Comparison of ENCODE assay signal across 9 mouse cellular contexts in genomic region chr11:116025056-116025845, GRCm38 (mm10). TPM values are rescaled to one million over a fixed set of nuclear protein-coding genes. Genes with fewer than 3 reads are reported as not detected.
DNase-seq lines count a peak whose midpoint lies in the region; ATAC-seq lines count a peak whose summit lies in the region.
"Had no signal": no experiment of that assay in that cellular context is flagged by ENCODE, and none has a peak within 500 bp of the region (broad histone marks: within the 10 kb centered on the region; RNA-seq: fewer than 3 reads in every experiment).

No protein-coding gene starts in this region.

- H3K4me3 ChIP-seq in heart, embryonic 16.5 days (ENCODE audit: low read length) = no peak overlapping the region
- H3K4me3 ChIP-seq in embryonic facial prominence, embryonic 15.5 days (replicated peaks) = no peak overlapping the region
- peak overlapping the region; percentile 0; the same call in 1 of the 2 replicates for H3K4me3 ChIP-seq in macrophage (ENCODE audit: inconsistent target)

- peaks cover 9% of the 10 kb centered on the region for H3K36me3 ChIP-seq in heart, embryonic 16.5 days (ENCODE audit: control insufficient read depth, insufficient read depth)
- peaks cover 14% of the 10 kb centered on the region for H3K36me3 ChIP-seq in embryonic facial prominence, embryonic 15.5 days
- H3K36me3 ChIP-seq in macrophage (ENCODE audit: inconsistent target) = no peaks in the 10 kb centered on the region

- H3K9ac ChIP-seq in heart, embryonic 16.5 days (ENCODE audit: low read length) = no peak overlapping the region
- no peak overlapping the region for H3K9ac ChIP-seq in embryonic facial prominence, embryonic 15.5 days
- H3K9ac ChIP-seq: neural tube, embryonic 12.5 days had no signal

- peaks cover 55% of the 10 kb centered on the region for H3K79me2 ChIP-seq in macrophage (ENCODE audit: inconsistent target)

- peak overlapping the region; percentile 5; the same call in 1 of the 2 replicates for H3K27ac ChIP-seq in heart, embryonic 16.5 days (ENCODE audit: low read length)
- H3K27ac ChIP-seq in embryonic facial prominence, embryonic 15.5 days (replicated peaks) = peak overlapping the region; percentile 72
- peak overlapping the region; percentile 51 for H3K27ac ChIP-seq in macrophage
- H3K27ac ChIP-seq: kidney, postnatal 0 days had no signal

- DNase-seq in heart, postnatal 14 days = no peak
- DNase-seq in cerebellum, postnatal 14 days = peak; percentile 55 to 77
- no peak for DNase-seq in frontal cortex, adult 2 months (ENCODE audit: extremely low spot score in 1 of 2, low spot score in 1 of 2)
- no peak for DNase-seq in urinary bladder, adult 2 months (ENCODE audit: low spot score)

- H3K4me2 ChIP-seq in heart, embryonic 16.5 days (ENCODE audit: low read depth, low read length) = no peak overlapping the region
- H3K4me2 ChIP-seq in embryonic facial prominence, embryonic 15.5 days (replicated peaks) = no peak overlapping the region
- H3K4me2 ChIP-seq: neural tube, embryonic 12.5 days had no signal

- no peaks in the 10 kb centered on the region for H3K9me3 ChIP-seq in heart, embryonic 16.5 days (replicated peaks; ENCODE audit: control insufficient read depth, low read length)
- no peaks in the 10 kb centered on the region for H3K9me3 ChIP-seq in embryonic facial prominence, embryonic 15.5 days (replicated peaks)
- H3K9me3 ChIP-seq: neural tube, embryonic 12.5 days had no signal

- no peak for ATAC-seq in heart, embryonic 16.5 days (replicated peaks; ENCODE audit: extremely low read depth, insufficient read depth, low FRiP score)
- no peak for ATAC-seq in embryonic facial prominence, embryonic 15.5 days (ENCODE audit: insufficient number of reproducible peaks, low FRiP score, low TSS enrichment, low read depth)

- intact Hi-C loops in heart, postnatal 14 days (cut with DNase I) = no loop called here

- peaks cover 11% of the 10 kb centered on the region for H3K4me1 ChIP-seq in heart, embryonic 16.5 days (ENCODE audit: control insufficient read depth, insufficient read depth, low read length)
- H3K4me1 ChIP-seq in embryonic facial prominence, embryonic 15.5 days = peaks cover 2% of the 10 kb centered on the region; the same call in 1 of the 2 replicates

- 88% methylated on average over 3 of the region's 3 CpGs for WGBS in heart, embryonic 16.5 days
- 88% methylated on average over 3 of the region's 3 CpGs for WGBS in embryonic facial prominence, embryonic 15.5 days
- WGBS in macrophage (ENCODE audit: missing documents) = 96% methylated on average over 3 of the region's 3 CpGs

- no peaks in the 10 kb centered on the region for H3K27me3 ChIP-seq in heart, embryonic 16.5 days (ENCODE audit: control insufficient read depth, insufficient read depth, low read length)
- H3K27me3 ChIP-seq in embryonic facial prominence, embryonic 15.5 days = no peaks in the 10 kb centered on the region
- H3K27me3 ChIP-seq: neural tube, embryonic 12.5 days had no signal

RNA-seq across cellular contexts. Expression of gene H3f3b, which starts 2.5 kb away (rescaled TPM):
- polyA plus RNA-seq in heart, embryonic 16.5 days (2015; fragmentation: Nextera tagmentation; extraction: Ambion mirVana) = 661 and 709 TPM in 2 replicates
- total RNA-seq in heart, postnatal 14 days (2021) = 100 to 1,000 TPM; 184 to 193 TPM
- 1,738 and 1,786 TPM in 2 replicates for polyA plus RNA-seq in embryonic facial prominence, embryonic 15.5 days (2015; fragmentation: Nextera tagmentation; extraction: Ambion mirVana)
- total RNA-seq in macrophage (2018; cell fraction: chromatin; rRNA removed) = 1,000 to 10,000 TPM in 6 of 26 experiments, 100 to 1,000 TPM in 20; 278 to 1,753 (median 620) TPM
- total RNA-seq in macrophage (2018; cell fraction: cytosol; rRNA removed) = 1,000 to 10,000 TPM in 10 of 26 experiments, 100 to 1,000 TPM in 16; 554 to 1,427 (median 908) TPM
- total RNA-seq in macrophage (2018; cell fraction: nucleus; rRNA removed) = 1,000 to 10,000 TPM in 14 of 26 experiments, 100 to 1,000 TPM in 12; 418 to 2,195 (median 1,050) TPM
- polyA plus RNA-seq in macrophage (2018) = 470 to 740 TPM (median 693 TPM) in 3 replicates
- polyA plus RNA-seq in frontal cortex, adult 2 months (2012; rRNA removed) = 347 and 369 TPM in 2 replicates
- polyA plus RNA-seq in urinary bladder, adult 2 months (2012; rRNA removed) = 374 and 394 TPM in 2 replicates

RNA-seq across cellular contexts. Expression of gene Unk, which starts 4.9 kb away (rescaled TPM):
- 22.7 and 23.2 TPM in 2 replicates for polyA plus RNA-seq in heart, embryonic 16.5 days (2015; fragmentation: Nextera tagmentation; extraction: Ambion mirVana)
- 10 to 100 TPM; 12.2 to 12.9 TPM for total RNA-seq in heart, postnatal 14 days (2021)
- 36.8 and 42.2 TPM in 2 replicates for polyA plus RNA-seq in embryonic facial prominence, embryonic 15.5 days (2015; fragmentation: Nextera tagmentation; extraction: Ambion mirVana)
- total RNA-seq in macrophage (2018; cell fraction: chromatin; rRNA removed) = 100 to 1,000 TPM in 17 of 26 experiments, 10 to 100 TPM in 9; 40.7 to 159 (median 109) TPM
- 10 to 100 TPM in 23 of 26 experiments, 1 to 10 TPM in 3; 6.1 to 21.7 (median 15.6) TPM for total RNA-seq in macrophage (2018; cell fraction: cytosol; rRNA removed)
- total RNA-seq in macrophage (2018; cell fraction: nucleus; rRNA removed) = 100 to 1,000 TPM in 1 of 26 experiments, 10 to 100 TPM in 25; 31.9 to 100 (median 64.9) TPM
- polyA plus RNA-seq in macrophage (2018) = 12.2 to 20.0 TPM (median 19.4 TPM) in 3 replicates
- 35.4 and 38.1 TPM in 2 replicates for polyA plus RNA-seq in frontal cortex, adult 2 months (2012; rRNA removed)
- polyA plus RNA-seq in urinary bladder, adult 2 months (2012; rRNA removed) = 23.3 and 23.7 TPM in 2 replicates

RNA-seq across cellular contexts. Expression of gene Galk1, which starts 12.7 kb away (rescaled TPM):
- 142 and 153 TPM in 2 replicates for polyA plus RNA-seq in heart, embryonic 16.5 days (2015; fragmentation: Nextera tagmentation; extraction: Ambion mirVana)
- total RNA-seq in heart, postnatal 14 days (2021) = 10 to 100 TPM; 18.6 to 19.3 TPM
- polyA plus RNA-seq in embryonic facial prominence, embryonic 15.5 days (2015; fragmentation: Nextera tagmentation; extraction: Ambion mirVana) = 173 and 176 TPM in 2 replicates
- 1 to 10 TPM in 22 of 26 experiments, under 1 TPM in 3, not detected in 1; 0.65 to 9.0 (median 2.3) TPM for total RNA-seq in macrophage (2018; cell fraction: chromatin; rRNA removed)
- total RNA-seq in macrophage (2018; cell fraction: cytosol; rRNA removed) = 10 to 100 TPM in 13 of 26 experiments, 1 to 10 TPM in 13; 5.4 to 20.0 (median 10.4) TPM
- 10 to 100 TPM in 1 of 26 experiments, 1 to 10 TPM in 25; 1.3 to 14.1 (median 3.7) TPM for total RNA-seq in macrophage (2018; cell fraction: nucleus; rRNA removed)
- 7.6 to 30.8 TPM (median 14.0 TPM) in 3 replicates for polyA plus RNA-seq in macrophage (2018)
- 17.6 and 19.3 TPM in 2 replicates for polyA plus RNA-seq in frontal cortex, adult 2 months (2012; rRNA removed)
- 45.4 and 51.7 TPM in 2 replicates for polyA plus RNA-seq in urinary bladder, adult 2 months (2012; rRNA removed)

RNA-seq across cellular contexts. Expression of gene Itgb4, which starts 50.7 kb away (rescaled TPM):
- polyA plus RNA-seq in heart, embryonic 16.5 days (2015; fragmentation: Nextera tagmentation; extraction: Ambion mirVana) = 2.7 and 4.4 TPM in 2 replicates
- total RNA-seq in heart, postnatal 14 days (2021) = 1 to 10 TPM; 4.3 to 4.5 TPM
- polyA plus RNA-seq in embryonic facial prominence, embryonic 15.5 days (2015; fragmentation: Nextera tagmentation; extraction: Ambion mirVana) = 21.1 and 21.5 TPM in 2 replicates
- total RNA-seq in macrophage (2018; cell fraction: chromatin; rRNA removed) = under 1 TPM in 1 of 26 experiments, not detected in 25; 0.13 TPM
- total RNA-seq in macrophage (2018; cell fraction: cytosol; rRNA removed) = under 1 TPM in 19 of 26 experiments, not detected in 7; 0.03 to 0.07 (median 0.04) TPM
- total RNA-seq in macrophage (2018; cell fraction: nucleus; rRNA removed) = under 1 TPM in 2 of 26 experiments, not detected in 24; 0.12 to 0.17 TPM
- polyA plus RNA-seq in macrophage (2018) = not detected in 3 replicates
- 5.7 and 7.2 TPM in 2 replicates for polyA plus RNA-seq in frontal cortex, adult 2 months (2012; rRNA removed)
- 24.7 and 35.7 TPM in 2 replicates for polyA plus RNA-seq in urinary bladder, adult 2 months (2012; rRNA removed)

RNA-seq across cellular contexts. Expression of gene Unc13d, which starts 52.5 kb away (rescaled TPM):
- polyA plus RNA-seq in heart, embryonic 16.5 days (2015; fragmentation: Nextera tagmentation; extraction: Ambion mirVana) = 3.2 and 5.9 TPM in 2 replicates
- total RNA-seq in heart, postnatal 14 days (2021) = 1 to 10 TPM in 1 of 2 experiments, under 1 TPM in 1; 0.81 to 1.7 TPM
- 4.3 and 4.8 TPM in 2 replicates for polyA plus RNA-seq in embryonic facial prominence, embryonic 15.5 days (2015; fragmentation: Nextera tagmentation; extraction: Ambion mirVana)
- 100 to 1,000 TPM in 2 of 26 experiments, 10 to 100 TPM in 24; 14.8 to 119 (median 60.6) TPM for total RNA-seq in macrophage (2018; cell fraction: chromatin; rRNA removed)
- total RNA-seq in macrophage (2018; cell fraction: cytosol; rRNA removed) = 10 to 100 TPM; 15.6 to 40.0 (median 25.6) TPM
- 10 to 100 TPM; 11.9 to 57.1 (median 36.5) TPM for total RNA-seq in macrophage (2018; cell fraction: nucleus; rRNA removed)
- polyA plus RNA-seq in macrophage (2018) = 10.9 to 18.9 TPM (median 16.8 TPM) in 3 replicates
- polyA plus RNA-seq in frontal cortex, adult 2 months (2012; rRNA removed) = 0.84 and 0.90 TPM in 2 replicates
- 4.5 and 5.6 TPM in 2 replicates for polyA plus RNA-seq in urinary bladder, adult 2 months (2012; rRNA removed)

Comparison
In these comparisons a context has a peak if more than half of its experiments do, and no peak if none do; other contexts are left out.
1. H3K27ac ChIP-seq: peak in every context shown above with its lines; median percentile 72 in embryonic facial prominence, embryonic 15.5 days; 51 in macrophage; 5 in heart, embryonic 16.5 days.
2. DNase-seq: peak in cerebellum, postnatal 14 days (2 of 2); none in heart, postnatal 14 days (0 of 2), frontal cortex, adult 2 months (0 of 2) and urinary bladder, adult 2 months (single experiment).